Mouse (Mus musculus) Patski (cell line): Measurements from ENCODE around the gene Npas4. TPM values are rescaled to one million over a fixed set of nuclear protein-coding genes. Genes with fewer than 3 reads are reported as not detected.
A peak's percentile ranks its signal among the peaks of the same experiment; 100 is the strongest.
"Not testable (repeated sequence)": the region's sequence is repeated elsewhere in the genome, so short reads cannot be mapped to it uniquely, and the experiment has no call there.

Source experiments
- ATAC-seq: fragments of 100-300 bp; one replicate; pipeline ENCODE4 v1.8.0; 2021
- CTCF ChIA-PET: fragments of 350-600 bp; sonication (Branson Sonifier 250); formaldehyde crosslinking; loops from one replicate; lab custom pipeline; 2022; ENCODE audit warnings: inconsistent platforms; lab: Charles Lee
- POLR2A ChIA-PET: fragments of 350-600 bp; sonication (Branson Sonifier 250); formaldehyde crosslinking; loops from one replicate; lab custom pipeline; 2022; ENCODE audit warnings: antibody characterized with exemption, inconsistent platforms; lab: Charles Lee
- DNase-seq: peaks from one replicate; pipeline ENCODE4 v3.0.0-alpha.2; 2011; ENCODE audit warnings: low read depth, low spot score
- H3K27me3 ChIP-seq: fragments of 371-371 bp; one replicate; pipeline ENCODE4 v1.5.1; 2021
- CTCF ChIP-seq: fragments of 100-300 bp; IDR thresholded peaks from one replicate; pipeline ENCODE4 v1.5.1; 2021
- in situ Hi-C: fragments of 300-500 bp; cut with MboI; formaldehyde crosslinking; loops from 3 replicates; pipeline ENCODE4 v1.11.1; 2018; ENCODE audit warnings: low pct_unique_long_range_greater_than_20kb, mixed read lengths
- polyA plus RNA-seq: library from polyadenylated mRNA; unstranded; gene quantifications from one replicate; pipeline ENCODE4 v1.2.3, GENCODE M21; 2021

Gene Npas4
- polyA plus RNA-seq, 1 experiment from 2014 or later: 0.18 TPM

GRCm38 (mm10) chr19:5021416-5021815, 31.3 kb upstream of the Npas4 start:
- DNase-seq (no peak), ATAC-seq (no peak)
- H3K27me3 ChIP-seq: no peaks in the 10 kb centered on the region
- ChIA-PET CTCF (interaction anchor here (1.0 kb wide), 1 partner anchor 18 kb away, joined by 5 read pairs; no protein-coding TSS in a partner anchor), POLR2A (no interaction called here)
- no peak for TF ChIP-seq CTCF
- in situ Hi-C loops: no loop called here

GRCm38 (mm10) chr19:5018191-5018590, 28.1 kb upstream of the Npas4 start:
- H3K27me3 ChIP-seq: no peaks in the 10 kb centered on the region
- TF ChIP-seq CTCF: no peak
- in situ Hi-C loops: loop anchor here (5.0 kb wide), 1 partner anchor 54 kb away; no protein-coding TSS in a partner anchor
- ChIA-PET CTCF (interaction anchor here (0.9 to 4.3 kb wide), 5 partner anchors 11 to 34 kb away, joined by 3 to 32 read pairs (median 3); partner anchors contain the start of genes AC124502.3, B4gat1 and Rin1), POLR2A (interaction anchor here (1.2 to 1.3 kb wide), 2 partner anchors 11 to 15 kb away, joined by 4 read pairs; no protein-coding TSS in a partner anchor)
- ATAC-seq: no peak
- DNase-seq: no peak

- DNase-seq (peak; percentile 91), ATAC-seq (peak; percentile 49)
- H3K27me3 ChIP-seq: no peaks in the 10 kb centered on the region
- in situ Hi-C loops: loop anchor here (5.0 kb wide), 1 partner anchor 55 kb away; no protein-coding TSS in a partner anchor
- no peak for TF ChIP-seq CTCF
- ChIA-PET CTCF (interaction anchor here (0.9 to 4.3 kb wide), 3 partner anchors 11 to 35 kb away, joined by 3 to 32 read pairs (median 3); partner anchors contain the start of genes AC124502.3, B4gat1 and Rin1), POLR2A (interaction anchor here (1.3 kb wide), 1 partner anchor 16 kb away, joined by 4 read pairs; no protein-coding TSS in a partner anchor)
Measured at GRCm38 (mm10) chr19:5017611-5018010, 27.5 kb upstream of the Npas4 start.

GRCm38 (mm10) chr19:5016782-5017181, 26.7 kb upstream of the Npas4 start:
- ChIA-PET POLR2A (no interaction called here), CTCF (interaction anchor here (0.8 to 4.3 kb wide), 11 partner anchors 9 to 55 kb away, joined by 3 to 32 read pairs (median 4); partner anchors contain the start of genes AC124502.3, B4gat1 and Rin1)
- in situ Hi-C loops: loop anchor here (5.0 kb wide), 1 partner anchor 56 kb away; no protein-coding TSS in a partner anchor
- peak; percentile 97 for TF ChIP-seq CTCF
- H3K27me3 ChIP-seq: no peaks in the 10 kb centered on the region
- ATAC-seq (no peak), DNase-seq (no peak)

- ChIA-PET POLR2A (no interaction called here), CTCF (interaction anchor here (0.8 to 4.3 kb wide), 12 partner anchors 9 to 56 kb away, joined by 3 to 32 read pairs (median 4); partner anchors contain the start of genes AC124502.3, B4gat1 and Rin1)
- no peak for TF ChIP-seq CTCF
- DNase-seq: no peak
- peak; percentile 53 for ATAC-seq
- in situ Hi-C loops: loop anchor here (5.0 kb wide), 1 partner anchor 56 kb away; no protein-coding TSS in a partner anchor
- no peaks in the 10 kb centered on the region for H3K27me3 ChIP-seq
Measured at GRCm38 (mm10) chr19:5016221-5016742, 26.2 kb upstream of the Npas4 start.

- H3K27me3 ChIP-seq: no peaks in the 10 kb centered on the region
- no peak for DNase-seq
- TF ChIP-seq CTCF: peak; percentile 83
- in situ Hi-C loops: loop anchor here (5.0 kb wide), 1 partner anchor 57 kb away; no protein-coding TSS in a partner anchor
- CTCF ChIA-PET: interaction anchor here (0.9 to 2.7 kb wide), 5 partner anchors 9 to 56 kb away, joined by 3 to 10 read pairs (median 4); no protein-coding TSS in a partner anchor
- no peak for ATAC-seq
- POLR2A ChIA-PET: interaction anchor here (1.0 kb wide), 1 partner anchor 37 kb away, joined by 7 read pairs; no protein-coding TSS in a partner anchor
Measured at GRCm38 (mm10) chr19:5014961-5015398, 24.9 kb upstream of the Npas4 start.

- no peak for ATAC-seq
- peaks cover 3% of the 10 kb centered on the region for H3K27me3 ChIP-seq
- ChIA-PET POLR2A (interaction anchor here (1.3 to 1.4 kb wide), 2 partner anchors 11 to 27 kb away, joined by 3 to 4 read pairs; partner anchors contain the start of gene Slc29a2), CTCF (interaction anchor here (0.8 to 2.5 kb wide), 6 partner anchors 9 to 61 kb away, joined by 4 to 8 read pairs (median 5); partner anchors contain the start of genes Npas4 and Rin1)
- DNase-seq: no peak
- in situ Hi-C loops: no loop called here
- no peak for TF ChIP-seq CTCF
Measured at GRCm38 (mm10) chr19:5013138-5013537, 23.0 kb upstream of the Npas4 start.

- TF ChIP-seq CTCF: no peak
- peaks cover 3% of the 10 kb centered on the region for H3K27me3 ChIP-seq
- in situ Hi-C loops: no loop called here
- POLR2A ChIA-PET: interaction anchor here (0.6 kb wide), 1 partner anchor 11 kb away, joined by 3 read pairs; no protein-coding TSS in a partner anchor
- ATAC-seq (no peak), DNase-seq (no peak)
- CTCF ChIA-PET: interaction anchor here (1.2 to 2.7 kb wide), 4 partner anchors 8 to 46 kb away, joined by 3 to 14 read pairs (median 9); no protein-coding TSS in a partner anchor
Measured at GRCm38 (mm10) chr19:5004925-5005324, 14.8 kb upstream of the Npas4 start.

GRCm38 (mm10) chr19:5003644-5004043, 13.5 kb upstream of the Npas4 start:
- POLR2A ChIA-PET, in situ Hi-C loops, H3K27me3 ChIP-seq, ATAC-seq, DNase-seq: not testable (repeated sequence)
- TF ChIP-seq CTCF: peak; percentile 53
- CTCF ChIA-PET: interaction anchor here (0.7 to 2.4 kb wide), 4 partner anchors 9 to 34 kb away, joined by 3 to 10 read pairs (median 6); no protein-coding TSS in a partner anchor
